Mouse (Mus musculus) limb, embryonic 12.5 days (tissue): Measurements from ENCODE around the gene AL607142.1. TPM values are rescaled to one million over a fixed set of nuclear protein-coding genes. Genes with fewer than 3 reads are reported as not detected.

Source experiments
- ATAC-seq: fragments of 200-750 bp; cut with Nextera tagmentation; 2 replicates; pipeline ENCODE4 v1.8.0; 2017; ENCODE audit warnings: low read depth, moderate TSS enrichment; ENCODE audit not compliant: insufficient number of reproducible peaks, insufficient read depth, low FRiP score, low TSS enrichment
- H3K27ac ChIP-seq: fragments of 300-500 bp; sonication (generic); 2 replicates; pipeline ENCODE4 v1.5.1; 2016; ENCODE audit warnings: mild to moderate bottlenecking, moderate library complexity
- H3K27me3 ChIP-seq: fragments of 300-500 bp; sonication (generic); 2 replicates; pipeline ENCODE4 v1.6.1; 2016; ENCODE audit warnings: mild to moderate bottlenecking, moderate library complexity
- H3K36me3 ChIP-seq: fragments of 300-500 bp; sonication (generic); 2 replicates; pipeline ENCODE4 v1.6.1; 2016; ENCODE audit warnings: mild to moderate bottlenecking, moderate library complexity
- H3K4me1 ChIP-seq: fragments of 300-500 bp; sonication (generic); replicated peaks from 2 replicates; pipeline ENCODE4 v1.6.1; 2016
- H3K4me2 ChIP-seq: fragments of 300-500 bp; sonication (generic); 2 replicates; pipeline ENCODE4 v1.6.1; 2016; ENCODE audit warnings: mild to moderate bottlenecking, moderate library complexity
- H3K4me3 ChIP-seq: fragments of 300-500 bp; sonication (generic); replicated peaks from 2 replicates; pipeline ENCODE4 v1.5.1; 2016; ENCODE audit warnings: mild to moderate bottlenecking
- H3K9ac ChIP-seq: fragments of 300-500 bp; sonication (generic); replicated peaks from 2 replicates; pipeline ENCODE4 v1.6.1; 2016; ENCODE audit warnings: mild to moderate bottlenecking, moderate library complexity
- H3K9me3 ChIP-seq: fragments of 300-500 bp; sonication (generic); 2 replicates; pipeline ENCODE4 v1.6.1; 2016; ENCODE audit warnings: mild to moderate bottlenecking, moderate library complexity
- WGBS: fragments of 180-500 bp; shearing (Covaris S2); methylation state at CpG from one replicate; pipeline ENCODE4 v1.1.7; 2016; 5-methylcytosine and 5-hydroxymethylcytosine counted together
- polyA plus RNA-seq: library from polyadenylated mRNA; unstranded; fragments of >200 nt; fragmentation: Nextera tagmentation; extraction: Ambion mirVana; gene quantifications from 2 replicates; pipeline ENCODE4 v1.2.1, GENCODE M21; 2016

AL607142.1 gene
- polyA plus RNA-seq, 1 experiment from 2014 or later: not detected

- WGBS: 81% methylated on average over 7 of the region's 7 CpGs
- H3K4me2 ChIP-seq: no peak overlapping the region
- ATAC-seq: no peak
- H3K27me3 ChIP-seq: peaks cover 20% of the 10 kb centered on the region
- H3K9ac ChIP-seq: no peak overlapping the region
- H3K4me3 ChIP-seq: no peak overlapping the region
- H3K36me3 ChIP-seq: no peaks in the 10 kb centered on the region
- H3K4me1 ChIP-seq: peaks cover 6% of the 10 kb centered on the region
- H3K9me3 ChIP-seq: no peaks in the 10 kb centered on the region
- H3K27ac ChIP-seq: no peak overlapping the region
Observed at GRCm38 (mm10) chr4:120042480-120042879, 22.3 kb upstream of the AL607142.1 start.

GRCm38 (mm10) chr4:120044612-120045011 is 20.2 kb upstream of the AL607142.1 start:
- ATAC-seq: no peak
- WGBS: 82% methylated on average over 5 of the region's 5 CpGs
- Histone ChIP-seq H3K4me2 (no peak overlapping the region), H3K27me3 (peaks cover 8% of the 10 kb centered on the region; the same call in 1 of the 2 replicates), H3K9me3 (no peaks in the 10 kb centered on the region), H3K36me3 (no peaks in the 10 kb centered on the region), H3K27ac (no peak overlapping the region), H3K4me3 (no peak overlapping the region), H3K9ac (no peak overlapping the region), H3K4me1 (peaks cover 6% of the 10 kb centered on the region)

GRCm38 (mm10) chr4:120045131-120045537 is 19.7 kb upstream of the AL607142.1 start:
- no peak overlapping the region for H3K9ac ChIP-seq
- WGBS: 45% methylated on average over 5 of the region's 5 CpGs
- H3K36me3 ChIP-seq: no peaks in the 10 kb centered on the region
- no peak overlapping the region for H3K4me2 ChIP-seq
- no peak overlapping the region for H3K27ac ChIP-seq
- ATAC-seq: no peak
- peaks cover 6% of the 10 kb centered on the region; the same call in 1 of the 2 replicates for H3K4me1 ChIP-seq
- H3K4me3 ChIP-seq: no peak overlapping the region
- no peaks in the 10 kb centered on the region for H3K9me3 ChIP-seq
- peaks cover 8% of the 10 kb centered on the region; the same call in 1 of the 2 replicates for H3K27me3 ChIP-seq

GRCm38 (mm10) chr4:120045871-120046270 is 18.9 kb upstream of the AL607142.1 start:
- peaks cover 8% of the 10 kb centered on the region; the same call in 1 of the 2 replicates for H3K27me3 ChIP-seq
- H3K4me1 ChIP-seq: peaks cover 6% of the 10 kb centered on the region; the same call in 1 of the 2 replicates
- no peak for ATAC-seq
- no peaks in the 10 kb centered on the region for H3K36me3 ChIP-seq
- H3K9ac ChIP-seq: no peak overlapping the region
- no peak overlapping the region for H3K4me3 ChIP-seq
- H3K27ac ChIP-seq: no peak overlapping the region
- WGBS: 90% methylated on average over 7 of the region's 7 CpGs
- no peak overlapping the region for H3K4me2 ChIP-seq
- H3K9me3 ChIP-seq: no peaks in the 10 kb centered on the region

GRCm38 (mm10) chr4:120047060-120047459 is 17.7 kb upstream of the AL607142.1 start:
- Histone ChIP-seq H3K4me2 (no peak overlapping the region), H3K27me3 (peaks cover 8% of the 10 kb centered on the region; the same call in 1 of the 2 replicates), H3K36me3 (no peaks in the 10 kb centered on the region), H3K9ac (no peak overlapping the region), H3K4me1 (peaks cover 6% of the 10 kb centered on the region; the same call in 1 of the 2 replicates), H3K27ac (no peak overlapping the region), H3K4me3 (no peak overlapping the region), H3K9me3 (no peaks in the 10 kb centered on the region)
- 23% methylated on average over 4 of the region's 4 CpGs for WGBS
- ATAC-seq: no peak

GRCm38 (mm10) chr4:120048274-120048673 is 16.5 kb upstream of the AL607142.1 start:
- H3K4me3 ChIP-seq: no peak overlapping the region
- H3K27ac ChIP-seq: no peak overlapping the region
- H3K4me2 ChIP-seq: no peak overlapping the region
- 71% methylated on average over 4 of the region's 4 CpGs for WGBS
- no peak overlapping the region for H3K9ac ChIP-seq
- no peak for ATAC-seq
- no peaks in the 10 kb centered on the region for H3K9me3 ChIP-seq
- H3K4me1 ChIP-seq: peaks cover 6% of the 10 kb centered on the region; the same call in 1 of the 2 replicates
- no peaks in the 10 kb centered on the region for H3K36me3 ChIP-seq
- peaks cover 8% of the 10 kb centered on the region; the same call in 1 of the 2 replicates for H3K27me3 ChIP-seq

- H3K9me3 ChIP-seq: no peaks in the 10 kb centered on the region
- WGBS: 84% methylated on average over 3 of the region's 3 CpGs
- H3K9ac ChIP-seq: no peak overlapping the region
- no peak overlapping the region for H3K27ac ChIP-seq
- no peaks in the 10 kb centered on the region for H3K36me3 ChIP-seq
- peaks cover 8% of the 10 kb centered on the region for H3K27me3 ChIP-seq
- no peak overlapping the region for H3K4me3 ChIP-seq
- H3K4me2 ChIP-seq: no peak overlapping the region
- H3K4me1 ChIP-seq: peaks cover 6% of the 10 kb centered on the region; the same call in 1 of the 2 replicates
- no peak for ATAC-seq
Observed at GRCm38 (mm10) chr4:120049857-120050256, 14.9 kb upstream of the AL607142.1 start.

- no peak overlapping the region for H3K4me3 ChIP-seq
- H3K9me3 ChIP-seq: no peaks in the 10 kb centered on the region
- H3K9ac ChIP-seq: no peak overlapping the region
- H3K4me2 ChIP-seq: no peak overlapping the region
- no peak overlapping the region for H3K27ac ChIP-seq
- no peaks in the 10 kb centered on the region for H3K36me3 ChIP-seq
- no peak for ATAC-seq
- no peaks in the 10 kb centered on the region; the same call in 1 of the 2 replicates for H3K27me3 ChIP-seq
- no peaks in the 10 kb centered on the region for H3K4me1 ChIP-seq
Observed at GRCm38 (mm10) chr4:120052481-120052880, 12.3 kb upstream of the AL607142.1 start.

GRCm38 (mm10) chr4:120053026-120054005 is 11.5 kb upstream of the AL607142.1 start:
- no peak overlapping the region for H3K9ac ChIP-seq
- no peaks in the 10 kb centered on the region for H3K4me1 ChIP-seq
- H3K4me3 ChIP-seq: no peak overlapping the region
- H3K36me3 ChIP-seq: no peaks in the 10 kb centered on the region
- H3K27ac ChIP-seq: no peak overlapping the region
- no peak overlapping the region for H3K4me2 ChIP-seq
- no peaks in the 10 kb centered on the region for H3K9me3 ChIP-seq
- no peak for ATAC-seq
- H3K27me3 ChIP-seq: no peaks in the 10 kb centered on the region; the same call in 1 of the 2 replicates
- WGBS: 96% methylated on average over 11 of the region's 11 CpGs

GRCm38 (mm10) chr4:120054145-120054544 is 10.7 kb upstream of the AL607142.1 start:
- Histone ChIP-seq H3K4me2 (no peak overlapping the region), H3K4me1 (no peaks in the 10 kb centered on the region), H3K27me3 (no peaks in the 10 kb centered on the region; the same call in 1 of the 2 replicates), H3K27ac (no peak overlapping the region), H3K36me3 (no peaks in the 10 kb centered on the region), H3K9me3 (no peaks in the 10 kb centered on the region), H3K4me3 (no peak overlapping the region), H3K9ac (no peak overlapping the region)
- 73% methylated on average over 9 of the region's 9 CpGs for WGBS
- no peak for ATAC-seq

GRCm38 (mm10) chr4:120056451-120056850 is 8.3 kb upstream of the AL607142.1 start:
- no peak overlapping the region for H3K4me3 ChIP-seq
- no peak overlapping the region for H3K4me2 ChIP-seq
- H3K27me3 ChIP-seq: no peaks in the 10 kb centered on the region; the same call in 1 of the 2 replicates
- no peaks in the 10 kb centered on the region for H3K4me1 ChIP-seq
- no peak overlapping the region for H3K27ac ChIP-seq
- 89% methylated on average over 9 of the region's 9 CpGs for WGBS
- no peak overlapping the region for H3K9ac ChIP-seq
- no peaks in the 10 kb centered on the region for H3K36me3 ChIP-seq
- ATAC-seq: no peak
- no peaks in the 10 kb centered on the region for H3K9me3 ChIP-seq
